Mouse (Mus musculus) adrenal gland, adult (tissue): Measurements from ENCODE around the gene Atrip.

Experiments
- DNase-seq, 2 experiments: peaks; one replicate each; pipeline ENCODE4 v3.0.0; 2022 to 2023; ENCODE audit warnings: low spot score in 1 of 2; ENCODE audit not compliant: inconsistent age in 2 of 2

Atrip gene

DNA sequence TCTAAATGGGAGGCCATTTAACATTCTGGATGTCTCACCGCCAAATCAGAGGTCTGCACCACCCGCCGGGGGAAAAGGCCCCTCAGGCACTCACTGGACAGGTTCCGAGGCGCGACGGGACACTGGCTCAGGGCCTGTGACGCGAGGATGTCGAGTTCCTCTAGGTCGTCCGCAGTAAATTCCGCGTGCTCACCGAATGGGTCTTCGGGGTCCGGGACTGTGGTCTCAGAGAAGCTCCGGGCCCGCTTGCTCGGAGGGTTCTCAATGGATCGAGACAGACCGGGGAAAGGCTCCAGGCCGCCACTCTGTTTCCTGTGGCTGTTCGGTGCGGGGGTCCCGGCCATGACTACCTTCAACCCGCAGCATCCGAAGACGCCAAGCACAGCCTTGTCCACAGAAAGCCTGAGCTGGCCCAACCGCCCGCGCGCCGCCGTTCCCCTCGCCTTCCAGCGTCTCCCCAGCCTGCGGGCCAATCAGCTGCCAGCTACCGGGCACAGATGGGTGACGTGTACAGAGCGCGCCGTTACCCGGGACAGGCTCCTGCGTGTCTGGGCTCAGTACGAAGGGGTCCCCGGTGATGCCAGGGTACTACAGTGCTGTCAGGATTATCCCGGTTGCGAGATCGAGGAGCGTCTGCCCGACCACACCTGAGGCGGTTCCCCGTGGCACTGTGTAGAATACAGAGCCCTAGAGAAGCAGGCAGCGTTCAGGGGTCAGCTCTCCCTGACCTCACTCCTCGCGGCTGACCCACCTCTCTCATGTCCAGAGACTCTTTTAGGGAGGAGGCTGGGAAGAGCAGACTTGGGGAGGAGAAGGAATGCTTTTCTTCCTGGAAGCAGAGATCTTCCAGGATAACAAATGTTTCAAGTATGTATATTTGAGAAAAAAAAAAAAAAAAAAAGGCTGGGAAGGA is at the start of gene Atrip:
TSS of gene Atrip (minus strand) at position 464 of the 913 bp plus-strand sequence.
- DNase-seq: peak; percentile 93 to 97

DNA sequence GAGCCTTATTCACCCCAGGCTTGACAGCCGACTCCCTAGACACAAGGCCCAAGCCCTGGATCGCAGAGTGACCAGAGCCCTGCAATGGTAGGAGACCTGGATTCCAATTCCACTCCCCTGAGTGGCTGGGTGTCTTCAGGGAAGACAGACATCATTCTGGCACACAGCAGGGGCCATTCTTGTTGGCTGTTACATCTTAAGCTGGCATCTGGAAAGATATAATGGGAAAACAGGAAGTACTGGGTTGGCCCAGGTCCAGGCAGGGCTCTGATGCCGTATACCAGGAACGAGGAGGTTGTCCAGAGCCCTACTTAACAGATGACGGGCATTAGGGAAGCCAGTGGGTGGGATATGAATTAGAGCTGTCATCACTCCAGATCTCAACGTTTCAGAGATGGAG is 49.3 kb upstream of the Atrip start:
- DNase-seq: peak; percentile 47 to 74

DNA sequence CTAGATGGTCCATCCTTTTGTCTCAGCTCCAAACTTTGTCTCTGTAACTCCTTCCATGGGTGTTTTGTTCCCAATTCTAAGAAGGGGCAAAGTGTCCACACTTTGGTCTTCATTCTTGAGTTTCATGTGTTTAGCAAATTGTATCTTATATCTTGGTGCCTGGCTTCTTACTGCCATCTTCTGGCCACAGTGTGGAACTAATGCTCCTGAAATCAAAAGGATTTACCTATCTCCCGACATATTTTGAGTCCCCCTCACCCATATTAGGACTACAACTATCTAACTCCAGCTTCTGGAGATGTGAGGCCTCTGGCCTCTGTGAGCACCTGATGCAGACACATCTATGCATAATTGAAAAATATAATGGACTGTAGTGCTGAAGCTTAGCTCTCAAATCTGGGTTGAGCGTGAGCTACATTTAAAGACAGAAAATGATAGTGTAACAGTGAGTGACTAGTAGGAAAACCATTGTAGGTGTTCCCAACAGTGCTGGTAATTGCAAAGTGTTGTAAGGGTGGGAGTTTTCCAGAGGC is 48.7 kb upstream of the Atrip start:
- DNase-seq: peak; percentile 39 to 77

DNA sequence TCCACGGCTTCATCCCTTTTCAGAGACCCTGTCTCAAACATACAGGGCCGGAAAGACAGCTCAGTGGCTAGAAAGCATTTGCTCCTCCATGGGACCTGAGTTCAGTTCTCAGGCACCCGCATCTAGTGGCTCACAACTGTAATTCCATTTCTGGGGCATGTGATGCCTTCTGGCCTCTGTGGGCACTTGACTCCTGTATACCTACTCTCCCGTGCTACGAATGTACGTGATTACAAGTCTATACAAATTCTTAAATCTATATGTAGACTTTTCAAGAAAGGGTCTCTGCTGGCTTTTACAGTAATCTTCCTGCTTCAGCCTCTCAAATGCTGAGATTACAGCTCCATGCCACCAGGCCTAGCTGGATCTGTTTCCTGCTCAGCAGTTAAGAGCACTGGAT is 47.0 kb upstream of the Atrip start:
- peak; percentile 9 to 44 for DNase-seq

DNA sequence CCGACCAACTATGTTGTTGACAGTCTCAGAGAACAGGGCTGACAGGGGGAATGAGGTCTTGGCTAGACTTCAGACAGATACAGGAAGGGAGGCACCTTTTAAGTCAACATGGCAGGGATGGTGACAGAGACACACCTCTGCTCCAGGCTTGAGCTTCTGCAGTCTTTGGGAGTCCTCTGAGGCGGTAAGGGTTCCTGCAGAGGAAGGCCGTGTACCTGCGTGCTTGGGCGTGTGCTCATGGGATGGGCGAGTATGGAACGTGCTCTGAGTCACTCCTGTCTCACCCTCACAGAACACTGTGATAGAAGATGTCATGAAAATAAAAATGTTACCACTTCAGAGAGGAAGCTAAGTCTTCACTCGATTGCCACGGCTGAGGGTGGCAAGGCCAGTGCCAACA is 45.6 kb upstream of the Atrip start:
- peak; percentile 38 to 44 for DNase-seq

DNA sequence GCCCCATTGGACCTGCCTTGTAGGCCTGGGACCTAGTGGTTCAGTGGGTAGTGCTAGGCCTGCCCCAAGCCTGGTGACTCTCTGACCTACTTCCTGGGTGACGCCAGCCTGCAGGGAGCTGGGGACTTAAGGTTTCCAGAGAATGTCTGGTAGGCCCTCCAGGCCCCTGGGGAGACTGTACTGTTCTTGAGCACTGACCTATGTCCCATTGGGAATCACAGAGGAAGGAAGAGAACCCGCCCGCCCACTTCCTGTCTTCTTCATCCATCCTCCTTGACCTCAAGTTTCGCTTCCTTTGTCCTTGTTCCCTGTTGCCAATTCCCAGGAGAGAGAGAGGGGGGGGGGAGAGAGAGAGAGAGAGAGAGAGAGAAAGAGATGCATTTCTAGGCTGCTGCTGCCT is 44.2 kb upstream of the Atrip start:
- DNase-seq: peak; percentile 39 to 71

DNA sequence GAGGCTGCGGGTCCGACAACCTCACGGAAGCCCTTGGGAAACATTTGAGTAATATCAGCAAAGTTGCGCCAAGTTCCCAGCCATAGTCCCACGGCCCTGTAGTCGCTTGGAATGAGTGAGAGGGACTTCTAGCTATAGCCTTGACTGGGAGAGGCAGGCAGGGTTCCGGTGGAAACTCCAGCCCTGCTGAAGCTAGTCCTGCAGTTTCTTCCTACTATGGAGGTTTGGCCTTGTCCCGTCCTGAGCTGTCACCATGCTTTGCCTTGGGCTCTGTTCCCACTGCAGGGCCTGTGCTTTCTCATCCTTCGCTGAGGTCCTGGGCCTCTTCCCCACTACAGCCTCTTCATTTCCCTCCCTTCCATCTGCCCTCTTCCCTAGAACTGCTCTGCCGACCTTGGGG is 42.3 kb upstream of the Atrip start:
- DNase-seq: peak; percentile 87 to 92

DNA sequence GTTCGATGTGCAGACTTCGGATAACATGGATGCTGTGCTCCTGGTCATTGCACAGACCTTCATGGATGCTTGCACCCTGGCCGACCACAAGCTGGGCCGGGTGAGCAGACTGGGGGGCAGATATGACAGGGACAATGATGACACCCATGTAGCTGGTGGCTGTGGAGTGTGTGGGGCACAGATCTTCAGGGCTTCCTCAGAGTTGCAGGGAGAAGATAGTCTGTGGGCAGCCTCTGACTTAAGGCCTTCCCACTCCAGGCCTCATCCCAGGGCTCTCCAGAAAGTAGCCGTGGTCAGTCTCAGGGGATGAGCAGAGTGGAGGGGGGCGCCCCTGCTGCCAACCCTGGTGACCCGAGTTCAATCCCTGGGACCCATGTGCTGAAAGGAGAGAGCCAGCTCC is 40.9 kb upstream of the Atrip start:
- peak in 1 of 2 experiments; percentile 11 for DNase-seq

DNA sequence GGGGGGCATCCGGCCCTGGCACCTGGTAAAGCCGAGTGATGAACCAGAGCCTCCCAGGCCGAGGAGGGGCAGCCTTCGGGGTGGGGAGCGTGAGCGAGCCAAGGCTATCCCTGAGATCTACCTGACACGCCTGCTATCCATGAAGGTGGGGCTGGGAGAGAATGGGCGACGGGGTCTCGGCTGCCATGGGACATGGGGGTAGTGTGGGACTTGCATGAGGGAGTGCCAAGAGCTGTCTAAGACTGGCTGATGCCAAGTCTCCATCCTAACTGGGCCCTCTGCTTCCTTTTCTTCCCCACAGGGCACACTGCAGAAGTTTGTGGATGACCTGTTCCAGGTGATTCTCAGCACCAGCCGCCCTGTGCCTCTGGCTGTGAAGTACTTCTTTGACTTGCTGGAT is 40.4 kb upstream of the Atrip start:
- peak in 1 of 2 experiments; percentile 13 for DNase-seq

DNA sequence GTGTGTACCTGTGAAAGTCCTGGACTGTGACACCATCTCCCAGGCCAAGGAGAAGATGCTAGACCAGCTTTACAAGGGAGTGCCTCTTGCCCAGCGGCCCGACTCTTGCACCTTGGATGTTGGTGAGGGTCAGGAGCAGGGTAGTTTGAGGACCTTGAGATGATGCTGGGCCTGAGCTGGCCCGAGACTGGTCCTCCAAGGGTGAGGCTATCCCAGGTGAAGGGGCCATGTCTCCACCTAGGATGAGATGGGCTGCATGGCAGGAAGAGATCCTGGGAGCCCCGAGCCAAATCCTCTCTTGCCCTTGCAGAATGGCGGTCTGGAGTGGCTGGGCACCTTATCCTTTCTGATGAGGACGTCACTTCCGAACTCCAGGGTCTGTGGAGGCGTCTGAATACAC is 39.4 kb upstream of the Atrip start:
- peak in 1 of 2 experiments; percentile 7 for DNase-seq

DNA sequence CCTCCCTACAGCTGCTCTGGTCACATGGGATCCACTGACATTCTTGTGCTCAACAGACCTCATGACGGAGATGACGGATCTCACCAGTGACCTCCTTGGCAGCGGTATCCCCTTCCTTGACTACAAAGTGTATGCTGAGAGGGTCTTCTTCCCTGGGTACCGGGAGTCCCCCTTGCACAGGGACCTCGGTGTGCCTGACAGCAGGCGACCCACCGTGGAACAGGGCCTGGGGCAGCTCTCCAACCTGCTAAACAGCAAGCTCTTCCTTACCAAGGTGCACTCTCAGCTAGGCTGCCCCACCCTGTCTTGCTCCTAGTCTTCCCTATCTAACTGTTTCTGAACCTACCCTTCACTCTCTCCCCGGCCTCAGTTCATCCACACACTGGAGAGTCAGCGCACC is 37.7 kb upstream of the Atrip start:
- no peak for DNase-seq

DNA sequence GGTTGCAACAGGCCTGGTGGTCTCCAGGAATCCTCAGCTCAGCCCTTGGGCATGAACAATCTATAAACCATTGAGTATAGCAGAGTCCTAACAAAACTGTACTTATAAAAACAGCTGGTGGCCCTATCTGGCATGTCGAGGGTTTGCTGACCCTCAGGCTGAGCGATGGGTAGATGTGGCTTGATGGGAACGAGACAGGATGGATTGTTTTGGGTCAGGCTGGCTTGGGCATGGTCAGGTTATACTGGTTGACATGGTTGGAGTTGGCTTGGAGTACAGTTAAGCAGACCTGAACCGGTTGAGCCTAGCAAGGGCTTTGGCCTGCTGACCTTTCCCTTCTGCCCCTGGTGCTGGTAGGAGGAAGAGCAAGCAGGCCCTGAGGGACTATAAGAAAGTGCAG is 37.2 kb upstream of the Atrip start:
- DNase-seq: peak in 1 of 2 experiments; percentile 4

DNA sequence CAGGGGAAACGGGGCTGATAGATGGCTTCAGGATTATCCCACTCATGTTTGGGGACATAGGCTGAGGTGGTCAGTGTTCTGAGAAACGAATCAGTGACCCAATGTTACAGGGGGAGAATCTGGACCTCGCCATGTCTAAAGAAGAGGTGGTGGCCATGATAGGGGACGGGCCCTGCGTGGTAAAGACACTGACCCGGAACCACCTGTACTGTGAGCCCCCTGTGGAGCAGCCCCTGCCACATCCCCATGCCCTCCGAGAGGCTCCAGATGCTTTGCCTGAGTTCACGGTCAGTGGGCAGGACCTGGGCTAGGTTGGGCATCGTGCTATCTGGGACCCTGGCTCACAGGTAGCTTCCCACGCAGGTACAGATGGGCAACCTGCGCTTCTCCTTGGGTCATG is 36.3 kb upstream of the Atrip start:
- no peak for DNase-seq

DNA sequence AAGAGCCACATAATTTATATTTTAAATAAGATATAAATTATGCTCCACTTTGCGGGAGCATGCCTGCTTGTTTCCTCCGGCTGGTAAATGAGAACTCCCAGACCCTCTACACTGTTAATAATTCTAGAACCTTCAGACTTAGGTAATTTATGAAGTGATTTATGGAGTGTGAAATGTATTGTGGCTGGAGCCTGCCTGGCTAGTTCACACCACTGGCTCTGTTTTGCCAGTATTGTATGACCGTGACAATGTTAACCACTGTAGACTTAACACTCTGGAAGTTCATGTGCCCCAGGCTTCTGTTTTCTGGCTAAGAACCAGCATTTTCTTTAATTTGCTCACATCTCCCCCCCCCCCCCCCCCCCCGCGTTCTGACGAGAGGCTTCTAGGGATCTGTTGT is 33.4 kb upstream of the Atrip start:
- no peak for DNase-seq

DNA sequence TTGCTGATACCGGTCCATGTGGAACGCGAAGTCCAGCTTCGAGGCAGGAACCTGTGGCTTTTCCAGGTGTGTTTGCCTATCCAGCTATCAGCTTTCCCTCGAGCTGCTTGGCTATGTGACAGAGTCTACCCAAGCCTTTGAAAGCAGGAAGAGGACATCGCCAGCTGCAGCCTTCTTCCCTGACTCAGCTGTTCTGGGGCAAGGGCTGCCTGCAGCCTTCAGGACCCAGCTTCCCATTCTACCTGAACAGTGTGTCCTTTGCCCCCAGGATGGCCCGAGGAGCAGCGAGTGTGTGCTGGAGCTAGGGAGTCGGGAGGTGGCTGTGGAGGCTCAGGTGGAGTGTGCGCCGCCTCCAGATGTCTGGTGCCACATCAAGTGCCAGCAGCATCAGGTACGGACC is 31.7 kb upstream of the Atrip start:
- DNase-seq: peak in 1 of 2 experiments; percentile 24

DNA sequence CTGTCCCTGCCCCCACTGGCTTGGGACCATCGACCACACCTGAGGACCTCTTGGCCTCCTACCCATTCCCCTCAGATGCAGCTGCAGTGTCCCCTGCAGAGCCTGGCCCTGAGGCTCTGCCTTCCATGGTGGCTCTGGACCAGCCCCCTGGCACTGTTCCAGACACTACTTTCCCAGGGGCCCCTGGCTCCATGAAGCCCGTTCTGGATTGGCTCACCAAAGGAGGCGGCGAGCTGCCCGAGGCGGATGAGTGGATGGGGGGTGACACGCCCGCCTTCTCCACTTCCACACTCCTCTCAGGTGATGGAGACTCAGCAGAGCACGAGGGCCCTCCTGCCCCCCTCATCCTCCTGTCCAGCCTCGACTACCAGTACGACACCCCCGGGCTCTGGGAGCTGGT is 31.1 kb upstream of the Atrip start:
- DNase-seq: peak; percentile 78 to 89

DNA sequence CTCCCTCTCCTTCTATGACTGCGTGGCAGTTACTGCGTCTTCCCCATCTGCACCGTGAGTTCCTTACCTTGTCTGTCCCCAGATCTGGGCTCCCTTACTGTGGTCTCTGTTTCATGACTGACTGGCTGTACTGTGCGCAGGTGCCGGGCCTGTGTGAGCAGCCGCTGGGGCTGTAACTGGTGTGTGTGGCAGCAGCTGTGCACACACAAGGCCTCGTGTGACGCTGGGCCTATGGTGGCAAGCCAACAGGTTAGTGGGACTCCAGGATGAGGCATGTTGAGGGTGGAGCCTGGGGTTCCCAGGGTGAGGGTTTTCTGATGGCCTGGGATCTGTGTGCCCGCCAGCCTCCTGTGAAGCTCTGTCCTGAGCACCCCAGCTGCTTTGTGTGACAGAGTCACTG is 30.2 kb upstream of the Atrip start:
- peak; percentile 56 to 80 for DNase-seq

DNA sequence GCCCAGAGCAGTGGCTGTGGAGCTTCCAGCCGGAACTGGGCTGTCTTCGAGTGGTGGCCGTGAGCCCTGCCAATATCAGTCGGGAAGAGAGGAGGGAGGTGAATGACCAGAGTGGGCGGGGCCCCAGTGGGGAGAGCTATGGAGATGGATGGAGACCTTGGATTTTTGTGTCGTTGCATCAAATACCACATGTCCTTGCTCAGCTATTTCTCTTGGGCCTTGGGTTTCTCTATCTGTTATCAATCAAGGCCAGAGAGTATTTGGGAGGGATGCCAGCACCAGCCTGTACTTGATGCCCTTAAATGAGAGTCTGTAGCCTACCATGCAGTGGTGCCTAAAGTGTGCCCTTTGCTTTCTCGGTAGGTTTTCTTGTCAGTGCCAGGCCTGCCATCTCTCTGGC is 29.3 kb upstream of the Atrip start:
- DNase-seq: peak; percentile 96 to 97

DNA sequence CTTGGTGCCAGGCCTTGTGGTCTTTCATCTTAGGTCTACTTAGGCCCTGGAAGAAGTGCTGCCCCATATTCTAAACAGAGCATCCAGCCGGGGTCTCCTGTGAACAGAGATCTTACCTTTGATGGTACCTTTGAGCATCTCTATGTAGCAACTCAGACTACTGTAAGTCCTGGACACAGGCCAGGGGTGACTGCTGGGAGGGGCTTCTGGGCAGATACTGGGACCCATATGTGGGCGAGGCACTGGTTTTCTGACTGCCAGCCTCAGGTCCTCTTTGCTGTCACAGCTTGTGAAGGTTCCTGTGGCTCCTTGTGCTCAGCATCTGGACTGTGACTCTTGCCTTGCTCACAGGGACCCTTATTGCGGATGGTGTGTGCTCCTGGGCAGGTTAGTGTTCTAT is 28.6 kb upstream of the Atrip start:
- peak in 1 of 2 experiments; percentile 60 for DNase-seq

DNA sequence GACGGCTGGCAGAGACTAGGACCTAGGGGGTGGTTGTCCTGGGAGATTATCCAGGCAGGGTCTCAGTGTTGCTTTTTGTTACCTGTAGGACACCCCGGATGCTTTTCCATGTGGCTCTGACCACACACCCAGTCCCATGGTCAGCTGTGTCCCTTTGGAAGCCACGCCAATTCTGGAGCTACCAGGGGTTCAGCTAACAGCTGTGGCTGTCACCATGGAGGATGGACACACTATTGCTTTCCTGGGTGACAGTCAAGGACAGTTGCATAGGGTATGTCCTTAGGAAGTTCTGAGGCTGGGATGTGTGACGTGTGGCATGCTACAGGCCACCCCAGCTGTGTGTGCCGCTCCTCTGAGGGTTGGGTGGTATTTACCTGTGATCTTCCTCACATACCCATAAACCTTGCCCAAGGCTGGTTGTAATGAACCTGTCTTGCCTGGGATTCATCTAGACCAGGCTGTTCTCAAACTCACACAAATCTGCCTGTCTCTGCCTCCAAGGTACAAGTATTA is 28.1 kb upstream of the Atrip start:
- DNase-seq: peak; percentile 43 to 82

DNA sequence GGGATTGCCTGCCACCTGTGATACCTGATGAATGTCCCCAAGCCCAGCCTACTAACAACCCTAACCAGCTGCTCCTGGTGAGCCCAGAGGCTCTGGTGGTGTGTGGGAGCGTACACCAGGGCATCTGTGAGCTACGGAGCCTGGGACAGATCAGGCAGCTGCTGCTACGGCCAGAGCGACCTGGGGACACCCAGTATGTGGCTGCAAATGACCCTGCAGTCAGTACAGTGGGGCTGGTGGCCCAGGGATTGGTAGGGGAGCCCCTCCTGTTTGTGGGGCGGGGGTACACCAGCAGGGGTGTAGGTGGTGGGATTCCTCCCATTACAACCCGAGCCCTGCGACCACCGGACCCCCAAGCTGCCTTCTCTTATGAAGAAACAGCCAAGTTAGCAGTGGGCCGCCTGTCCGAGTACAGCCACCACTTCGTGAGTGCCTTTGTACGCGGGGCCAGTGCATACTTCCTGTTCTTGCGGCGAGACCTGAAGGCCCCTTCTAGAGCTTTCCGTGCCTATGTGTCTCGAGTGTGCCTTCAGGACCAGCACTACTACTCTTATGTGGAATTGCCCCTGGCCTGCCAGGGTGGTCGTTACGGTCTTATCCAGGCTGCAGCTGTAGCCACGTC is 26.5 kb upstream of the Atrip start:
- peak; percentile 21 to 70 for DNase-seq

DNA sequence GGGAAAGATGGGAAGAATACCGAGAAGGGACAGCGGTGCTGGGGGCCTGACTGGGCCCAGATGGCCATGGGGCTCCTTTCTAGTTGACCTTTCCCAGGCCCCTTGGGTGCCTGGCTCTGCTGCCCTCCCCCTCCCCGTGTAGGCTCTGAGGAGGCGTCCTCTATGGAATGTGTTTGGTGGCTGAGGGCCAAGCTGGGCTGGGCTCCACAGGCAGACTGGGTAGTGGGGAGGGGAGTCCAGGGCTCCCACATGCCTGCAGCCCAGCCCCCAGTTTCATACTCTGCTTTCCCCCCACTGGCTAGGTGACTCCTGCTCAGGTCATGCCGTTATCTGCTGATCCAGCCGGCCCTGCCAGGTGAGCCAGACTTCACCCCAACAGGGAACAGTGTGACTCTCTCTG is 25.0 kb upstream of the Atrip start:
- peak; percentile 82 to 91 for DNase-seq
